Mouse (Mus musculus) heart, postnatal 0 days (tissue): Measurements from ENCODE around the gene Rnase11. TPM values are rescaled to one million over a fixed set of nuclear protein-coding genes. Genes with fewer than 3 reads are reported as not detected.

Experiments
- ATAC-seq: fragments of 200-750 bp; cut with Nextera tagmentation; 2 replicates; pipeline ENCODE4 v1.8.0; 2017; ENCODE audit warnings: low read depth, moderate number of reproducible peaks, moderate library complexity; ENCODE audit not compliant: insufficient read depth
- DNase-seq: peaks from one replicate; pipeline ENCODE4 v3.0.0-alpha.2; 2016; ENCODE audit warnings: low spot score
- H3K27ac ChIP-seq: fragments of 300-500 bp; sonication (generic); 2 replicates; pipeline ENCODE4 v1.5.1; 2014; ENCODE audit warnings: low read depth, mild to moderate bottlenecking
- H3K27me3 ChIP-seq: fragments of 300-500 bp; sonication (generic); 2 replicates; pipeline ENCODE4 v1.6.1; 2014; ENCODE audit warnings: low read length, mixed read lengths; ENCODE audit not compliant: control insufficient read depth, insufficient read depth
- H3K36me3 ChIP-seq: fragments of 300-500 bp; sonication (generic); replicated peaks from 2 replicates; pipeline ENCODE4 v1.6.1; 2014; ENCODE audit warnings: low read length, mixed read lengths; ENCODE audit not compliant: control insufficient read depth, insufficient read depth
- H3K4me1 ChIP-seq: fragments of 300-500 bp; sonication (generic); 2 replicates; pipeline ENCODE4 v1.6.1; 2014; ENCODE audit warnings: antibody characterized with exemption; ENCODE audit not compliant: control insufficient read depth, insufficient read depth
- H3K4me2 ChIP-seq: fragments of 300-500 bp; sonication (generic); 2 replicates; pipeline ENCODE4 v1.6.1; 2014; ENCODE audit warnings: low read depth, mild to moderate bottlenecking, low read length, moderate library complexity
- H3K4me3 ChIP-seq: fragments of 300-500 bp; sonication (generic); 2 replicates; pipeline ENCODE4 v1.5.1; 2014; ENCODE audit warnings: low read depth, low read length
- H3K9ac ChIP-seq: fragments of 300-500 bp; sonication (generic); replicated peaks from 2 replicates; pipeline ENCODE4 v1.6.1; 2014; ENCODE audit warnings: low read depth, low read length, mixed read lengths
- H3K9me3 ChIP-seq: fragments of 300-500 bp; sonication (generic); replicated peaks from 2 replicates; pipeline ENCODE4 v1.6.1; 2016; ENCODE audit warnings: low read length; ENCODE audit not compliant: control insufficient read depth
- CTCF ChIP-seq: IDR thresholded peaks from 2 replicates; pipeline ENCODE4 v1.5.1; 2016; ENCODE audit warnings: antibody characterized with exemption, control low read depth, low read depth
- EP300 ChIP-seq: IDR thresholded peaks from 2 replicates; pipeline ENCODE4 v1.6.1; 2016; ENCODE audit warnings: antibody characterized with exemption, low read depth
- WGBS: fragments of 180-500 bp; shearing (Covaris S2); extraction: QIAGEN DNeasy Blood & Tissue Kit; methylation state at CpG from one replicate; pipeline ENCODE4 v1.1.7; 2014; 5-methylcytosine and 5-hydroxymethylcytosine counted together
- polyA plus RNA-seq: library from polyadenylated mRNA; unstranded; fragments of >200 nt; fragmentation: Nextera tagmentation; extraction: Ambion mirVana; gene quantifications from 2 replicates; pipeline ENCODE4 v1.2.1, GENCODE M21; 2015
- total RNA-seq: library from RNA; depleted of rRNA; stranded (reverse); fragments of >200 nt; gene quantifications from 2 replicates; pipeline ENCODE4 v1.2.3, GENCODE M21; 2014; ENCODE audit warnings: low replicate concordance

The Rnase11 gene
- total and polyA plus RNA-seq, 2 experiments from 2014 or later: not detected

DNA sequence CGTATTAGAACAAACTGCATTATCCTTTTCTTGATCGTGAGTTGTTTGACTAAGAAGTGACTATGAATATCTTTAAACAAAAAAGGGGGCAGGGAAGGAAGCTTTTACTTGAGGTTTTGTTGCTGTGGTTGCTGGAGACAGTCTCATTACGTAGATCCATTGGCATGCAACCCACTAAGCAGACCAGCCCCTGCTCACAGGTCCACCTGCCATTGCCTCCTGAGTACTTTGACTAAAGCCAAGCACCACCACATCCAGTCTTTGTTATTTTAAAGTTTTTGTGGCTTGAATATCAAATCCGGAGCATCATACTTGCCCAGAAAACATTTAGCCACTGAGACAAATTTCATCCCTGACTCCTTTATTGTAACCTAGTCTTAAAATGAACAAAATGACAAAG is 13.7 kb downstream of the Rnase11 start:
- ATAC-seq: no peak
- H3K4me1 ChIP-seq: peaks cover 11% of the 10 kb centered on the region; the same call in 1 of the 2 replicates
- no peaks in the 10 kb centered on the region for H3K9me3 ChIP-seq
- DNase-seq: no peak
- no peaks in the 10 kb centered on the region for H3K36me3 ChIP-seq
- no peaks in the 10 kb centered on the region for H3K27me3 ChIP-seq
- no peak overlapping the region for H3K4me2 ChIP-seq
- H3K4me3 ChIP-seq: no peak overlapping the region
- 77% methylated on average over 4 of the region's 4 CpGs for WGBS
- H3K9ac ChIP-seq: no peak overlapping the region
- no peak overlapping the region for H3K27ac ChIP-seq
- TF ChIP-seq CTCF: no peak
- TF ChIP-seq EP300: no peak

GRCm38 (mm10) chr14:51035206-51035605 is 14.8 kb downstream of the Rnase11 start:
- TF ChIP-seq CTCF (no peak), EP300 (no peak)
- H3K9ac ChIP-seq: no peak overlapping the region
- peaks cover 7% of the 10 kb centered on the region; the same call in 1 of the 2 replicates for H3K4me1 ChIP-seq
- DNase-seq (no peak), ATAC-seq (no peak)
- no peak overlapping the region for H3K27ac ChIP-seq
- no peak overlapping the region for H3K4me3 ChIP-seq
- 57% methylated on average over 1 of the region's 1 CpGs for WGBS
- no peaks in the 10 kb centered on the region for H3K27me3 ChIP-seq
- no peak overlapping the region for H3K4me2 ChIP-seq
- H3K9me3 ChIP-seq: no peaks in the 10 kb centered on the region
- H3K36me3 ChIP-seq: no peaks in the 10 kb centered on the region

- Histone ChIP-seq H3K9ac (no peak overlapping the region), H3K4me3 (no peak overlapping the region), H3K27me3 (no peaks in the 10 kb centered on the region), H3K36me3 (no peaks in the 10 kb centered on the region), H3K9me3 (no peaks in the 10 kb centered on the region), H3K27ac (no peak overlapping the region), H3K4me1 (no peaks in the 10 kb centered on the region), H3K4me2 (no peak overlapping the region)
- 56% methylated on average over 3 of the region's 3 CpGs for WGBS
- TF ChIP-seq EP300: no peak
- TF ChIP-seq CTCF: no peak
- DNase-seq (no peak), ATAC-seq (no peak)
Observed at GRCm38 (mm10) chr14:51027387-51028155, 22.4 kb downstream of the Rnase11 start.

DNA sequence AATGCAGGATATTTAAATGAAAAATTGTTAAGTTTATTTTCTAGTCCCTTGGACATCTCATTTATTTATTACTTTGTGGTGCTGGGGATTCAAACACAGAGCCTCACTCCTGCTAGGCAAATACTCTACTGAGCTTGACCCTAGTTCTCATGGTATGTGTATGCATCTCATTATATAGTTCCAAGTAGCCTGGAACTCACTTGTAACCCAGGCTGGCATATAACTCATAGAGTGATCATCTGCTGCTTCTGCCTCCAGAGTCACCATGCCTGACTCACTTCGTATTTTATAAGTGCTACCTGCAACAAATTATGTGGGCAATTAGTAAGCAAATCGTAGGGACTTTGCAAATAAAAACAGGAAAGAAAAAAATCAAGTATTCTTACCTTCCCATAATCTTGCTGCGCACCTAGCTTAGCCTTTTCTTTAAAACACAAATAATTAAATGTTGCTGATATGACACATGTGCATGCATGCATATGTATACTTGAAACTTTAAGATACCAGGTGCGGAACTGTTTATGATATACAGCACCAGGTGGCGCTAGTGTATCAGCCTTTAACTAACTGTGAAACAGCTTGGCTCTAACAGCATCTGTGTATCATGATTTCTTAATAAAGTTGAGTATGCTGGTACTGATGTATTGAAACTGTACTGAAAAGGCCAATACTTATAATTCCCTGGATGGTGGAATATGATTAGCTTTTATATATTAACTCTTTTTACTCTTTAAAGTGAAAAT is 23.4 kb downstream of the Rnase11 start:
- WGBS: 35% methylated on average over 5 of the region's 5 CpGs
- H3K27me3 ChIP-seq: no peaks in the 10 kb centered on the region
- H3K4me2 ChIP-seq: no peak overlapping the region
- H3K9ac ChIP-seq: no peak overlapping the region
- H3K36me3 ChIP-seq: no peaks in the 10 kb centered on the region
- TF ChIP-seq EP300: no peak
- TF ChIP-seq CTCF: peak; percentile 89
- peak; percentile 80 for DNase-seq
- no peak overlapping the region for H3K27ac ChIP-seq
- H3K9me3 ChIP-seq: no peaks in the 10 kb centered on the region
- peak; percentile 53; the same call in 1 of the 2 replicates for ATAC-seq
- H3K4me1 ChIP-seq: no peaks in the 10 kb centered on the region
- no peak overlapping the region for H3K4me3 ChIP-seq

- no peaks in the 10 kb centered on the region for H3K4me1 ChIP-seq
- H3K4me3 ChIP-seq: no peak overlapping the region
- TF ChIP-seq CTCF: no peak
- TF ChIP-seq EP300: no peak
- H3K27ac ChIP-seq: no peak overlapping the region
- no peak overlapping the region for H3K9ac ChIP-seq
- 81% methylated on average over 1 of the region's 1 CpGs for WGBS
- H3K27me3 ChIP-seq: no peaks in the 10 kb centered on the region
- no peaks in the 10 kb centered on the region for H3K36me3 ChIP-seq
- no peak overlapping the region for H3K4me2 ChIP-seq
- 0 out of 2 replicates have a peak, but pooled peaks cover 3% of the 10 kb centered on the region for H3K9me3 ChIP-seq
- DNase-seq: no peak
- ATAC-seq: no peak
Observed at GRCm38 (mm10) chr14:51024820-51025219, 25.1 kb downstream of the Rnase11 start.
